Mouse (Mus musculus) left cerebral cortex, adult 9 months (tissue): Measurements from ENCODE around the gene Mtfr1l.
A peak's percentile ranks its signal among the peaks of the same experiment; 100 is the strongest.

Experiments
- DNase-seq, 2 experiments: peaks; one replicate each; pipeline ENCODE4 v3.0.0; 2022; ENCODE audit warnings: low spot score in 2 of 2

Gene Mtfr1l

GRCm38 (mm10) chr4:134534932-134535786 is at the start of gene Mtfr1l:
Gene Mtfr1l, minus strand, starts transcription at chr4:134535387.
- peak; percentile 92 to 96 for DNase-seq

GRCm38 (mm10) chr4:134583513-134583912 is 48.3 kb upstream of the Mtfr1l start:
- DNase-seq: no peak

GRCm38 (mm10) chr4:134581365-134581764 is 46.2 kb upstream of the Mtfr1l start:
- no peak for DNase-seq

GRCm38 (mm10) chr4:134580351-134581148 is 45.4 kb upstream of the Mtfr1l start:
- DNase-seq: peak; percentile 50 to 86

GRCm38 (mm10) chr4:134579620-134580019 is 44.4 kb upstream of the Mtfr1l start:
- no peak for DNase-seq

GRCm38 (mm10) chr4:134579212-134579611 is 44.0 kb upstream of the Mtfr1l start:
- DNase-seq: no peak

- no peak for DNase-seq
These were observed 43.2 kb upstream of the Mtfr1l start for GRCm38 (mm10) chr4:134578407-134578806.

GRCm38 (mm10) chr4:134577281-134577680 is 42.1 kb upstream of the Mtfr1l start:
- DNase-seq: no peak

- no peak for DNase-seq
These were observed 40.3 kb upstream of the Mtfr1l start for GRCm38 (mm10) chr4:134575486-134575885.

- DNase-seq: no peak
These were observed 37.5 kb upstream of the Mtfr1l start for GRCm38 (mm10) chr4:134572449-134573300.

GRCm38 (mm10) chr4:134570704-134571451 is 35.7 kb upstream of the Mtfr1l start:
- DNase-seq: no peak

GRCm38 (mm10) chr4:134569831-134570230 is 34.6 kb upstream of the Mtfr1l start:
- DNase-seq: no peak

GRCm38 (mm10) chr4:134569205-134569604 is 34.0 kb upstream of the Mtfr1l start:
- DNase-seq: no peak

- DNase-seq: no peak
These were observed 32.4 kb upstream of the Mtfr1l start for GRCm38 (mm10) chr4:134567377-134568226.

- no peak for DNase-seq
These were observed 28.9 kb upstream of the Mtfr1l start for GRCm38 (mm10) chr4:134564093-134564492.

- DNase-seq: no peak
These were observed 28.4 kb upstream of the Mtfr1l start for GRCm38 (mm10) chr4:134563624-134564023.

- no peak for DNase-seq
These were observed 26.8 kb upstream of the Mtfr1l start for GRCm38 (mm10) chr4:134562014-134562413.

- no peak for DNase-seq
These were observed 25.5 kb upstream of the Mtfr1l start for GRCm38 (mm10) chr4:134560699-134561098.

GRCm38 (mm10) chr4:134559154-134559553 is 24.0 kb upstream of the Mtfr1l start:
- DNase-seq: no peak

- DNase-seq: no peak
These were observed 23.5 kb upstream of the Mtfr1l start for GRCm38 (mm10) chr4:134558570-134559113.
